Mouse (Mus musculus) hindbrain, embryonic 11.5 days (tissue): Measurements from ENCODE around the gene Nanos1. TPM values are rescaled to one million over a fixed set of nuclear protein-coding genes. Genes with fewer than 3 reads are reported as not detected.

Experiments
- ATAC-seq: fragments of 200-750 bp; cut with Nextera tagmentation; 2 replicates; pipeline ENCODE4 v1.8.0; 2017; ENCODE audit warnings: mild to moderate bottlenecking, moderate TSS enrichment, moderate library complexity; ENCODE audit not compliant: low FRiP score
- DNase-seq: peaks from one replicate; pipeline ENCODE4 v3.0.0-alpha.2; 2015; ENCODE audit warnings: low spot score
- H3K27ac ChIP-seq: fragments of 300-500 bp; sonication (generic); 2 replicates; pipeline ENCODE4 v1.5.1; 2014; ENCODE audit warnings: mild to moderate bottlenecking, low read depth, low read length
- H3K27me3 ChIP-seq: fragments of 300-500 bp; sonication (generic); 2 replicates; pipeline ENCODE4 v1.6.1; 2014; ENCODE audit warnings: mild to moderate bottlenecking, low read length, moderate library complexity, mixed read lengths; ENCODE audit not compliant: control insufficient read depth, insufficient read depth
- H3K36me3 ChIP-seq: fragments of 300-500 bp; sonication (generic); 2 replicates; pipeline ENCODE4 v1.6.1; 2014; ENCODE audit warnings: mild to moderate bottlenecking, low read length, moderate library complexity, mixed read lengths; ENCODE audit not compliant: control insufficient read depth, insufficient read depth
- H3K4me1 ChIP-seq: fragments of 300-500 bp; sonication (generic); replicated peaks from 2 replicates; pipeline ENCODE4 v1.6.1; 2014; ENCODE audit warnings: low read length, mixed read lengths; ENCODE audit not compliant: control insufficient read depth, insufficient read depth
- H3K4me2 ChIP-seq: fragments of 300-500 bp; sonication (generic); replicated peaks from 2 replicates; pipeline ENCODE4 v1.6.1; 2014; ENCODE audit warnings: mild to moderate bottlenecking, low read depth, low read length
- H3K4me3 ChIP-seq: fragments of 300-500 bp; sonication (generic); 2 replicates; pipeline ENCODE4 v1.5.1; 2014; ENCODE audit warnings: low read depth, low read length
- H3K9ac ChIP-seq: fragments of 300-500 bp; sonication (generic); 2 replicates; pipeline ENCODE4 v1.6.1; 2014; ENCODE audit warnings: low read depth, low read length
- H3K9me3 ChIP-seq: fragments of 300-500 bp; sonication (generic); 2 replicates; pipeline ENCODE4 v1.6.1; 2016; ENCODE audit warnings: low read length; ENCODE audit not compliant: control insufficient read depth
- WGBS: fragments of 180-500 bp; shearing (Covaris S2); extraction: QIAGEN DNeasy Blood & Tissue Kit; methylation state at CpG from one replicate; pipeline ENCODE4 v1.1.7; 2014; 5-methylcytosine and 5-hydroxymethylcytosine counted together
- polyA plus RNA-seq: library from polyadenylated mRNA; unstranded; fragments of >200 nt; fragmentation: Nextera tagmentation; extraction: Ambion mirVana; gene quantifications from 2 replicates; pipeline ENCODE4 v1.2.1, GENCODE M21; 2014

The Nanos1 gene
- polyA plus RNA-seq, 1 experiment from 2014 or later, result 3.8 TPM

DNA sequence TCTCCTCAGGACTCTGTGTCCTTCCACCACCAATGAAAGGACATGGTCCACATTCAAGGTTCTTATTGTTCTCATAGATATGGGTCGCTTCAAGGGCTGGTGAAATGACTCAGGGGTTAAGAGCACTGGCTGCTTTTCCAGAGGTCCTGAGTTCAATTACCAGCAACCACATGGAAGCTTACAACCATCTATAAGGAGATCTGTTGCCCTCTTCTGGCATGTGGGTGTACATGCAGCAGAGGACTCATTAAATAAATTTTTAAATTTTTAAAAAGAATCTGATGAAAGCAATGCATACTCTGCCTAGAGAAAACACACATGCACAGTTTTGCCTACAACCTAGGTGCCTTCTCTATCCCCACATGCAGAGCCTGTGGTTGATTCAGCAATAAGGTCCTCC is 15.2 kb upstream of the Nanos1 start:
- Histone ChIP-seq H3K4me1 (no peaks in the 10 kb centered on the region), H3K4me2 (no peak overlapping the region), H3K27ac (no peak overlapping the region), H3K4me3 (no peak overlapping the region), H3K36me3 (no peaks in the 10 kb centered on the region), H3K27me3 (no peaks in the 10 kb centered on the region), H3K9ac (no peak overlapping the region), H3K9me3 (no peaks in the 10 kb centered on the region)
- DNase-seq (no peak), ATAC-seq (no peak)
- WGBS, result 62% methylated on average over 1 of the region's 1 CpGs

DNA sequence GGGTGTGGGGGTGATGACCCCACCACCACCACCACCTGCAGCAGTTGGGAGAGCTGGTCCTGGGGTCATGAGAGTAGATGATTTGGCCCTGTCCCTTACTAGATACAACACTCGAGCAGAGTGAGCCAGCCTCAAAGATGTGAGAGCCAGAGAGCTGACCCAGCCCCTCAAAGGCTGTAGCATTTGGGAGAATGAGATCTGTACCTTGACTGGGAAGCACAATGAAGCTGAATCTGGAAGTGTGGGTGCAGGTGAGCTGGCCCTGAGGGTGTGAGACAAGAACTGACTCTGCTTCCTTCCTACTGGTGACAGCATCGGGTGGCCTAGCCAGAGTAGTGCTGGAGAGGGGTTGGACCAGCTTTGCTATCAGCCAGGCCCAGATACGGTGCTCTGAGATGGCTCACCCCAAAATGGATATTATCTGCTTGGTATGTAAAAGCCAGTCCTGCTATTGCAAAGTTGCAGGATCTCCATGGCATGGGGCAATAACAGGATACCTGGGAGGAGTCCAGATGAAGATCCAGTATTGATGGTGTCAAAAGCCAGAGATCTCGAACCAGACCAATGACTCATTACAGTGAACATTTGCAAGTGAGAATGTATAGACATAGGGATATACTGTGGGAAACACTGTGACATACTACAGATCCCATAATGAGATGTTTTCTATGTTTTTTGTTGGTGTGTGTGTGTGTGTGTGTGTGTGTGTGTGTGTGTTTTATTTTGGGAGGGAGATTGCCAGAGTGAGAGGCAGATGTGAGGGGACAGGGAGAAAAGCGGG is 11.8 kb upstream of the Nanos1 start:
- no peak overlapping the region for H3K9ac ChIP-seq
- H3K27ac ChIP-seq, result no peak overlapping the region
- 85% methylated on average over 5 of the region's 5 CpGs for WGBS
- H3K4me2 ChIP-seq, result no peak overlapping the region
- no peak for DNase-seq
- no peaks in the 10 kb centered on the region for H3K4me1 ChIP-seq
- H3K27me3 ChIP-seq, result no peaks in the 10 kb centered on the region
- H3K9me3 ChIP-seq, result no peaks in the 10 kb centered on the region
- no peak for ATAC-seq
- H3K36me3 ChIP-seq, result no peaks in the 10 kb centered on the region
- no peak overlapping the region for H3K4me3 ChIP-seq

DNA sequence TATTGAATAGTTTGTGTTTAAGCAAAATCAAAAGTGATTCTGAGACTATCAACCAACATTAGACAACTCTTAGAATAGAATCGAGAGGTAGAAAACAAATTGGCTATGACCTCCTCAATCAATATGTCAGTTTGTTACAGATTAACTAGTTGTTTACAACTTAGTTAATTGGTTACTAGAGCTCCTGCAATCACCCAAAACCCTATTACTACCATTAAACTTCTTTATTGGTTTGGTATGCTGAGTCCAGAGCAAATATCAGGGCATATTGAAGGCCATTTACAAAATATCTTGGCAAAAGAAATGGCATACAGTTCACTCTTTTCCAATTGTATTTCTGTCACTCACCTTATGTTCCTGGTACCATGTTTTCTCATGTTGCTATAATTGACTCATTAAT is 8.0 kb upstream of the Nanos1 start:
- 83% methylated on average over 1 of the region's 1 CpGs for WGBS
- Histone ChIP-seq H3K4me2 (no peak overlapping the region), H3K27me3 (no peaks in the 10 kb centered on the region), H3K9ac (no peak overlapping the region), H3K27ac (no peak overlapping the region), H3K36me3 (no peaks in the 10 kb centered on the region), H3K4me3 (no peak overlapping the region), H3K9me3 (no peaks in the 10 kb centered on the region), H3K4me1 (no peaks in the 10 kb centered on the region)
- DNase-seq (no peak), ATAC-seq (no peak)

DNA sequence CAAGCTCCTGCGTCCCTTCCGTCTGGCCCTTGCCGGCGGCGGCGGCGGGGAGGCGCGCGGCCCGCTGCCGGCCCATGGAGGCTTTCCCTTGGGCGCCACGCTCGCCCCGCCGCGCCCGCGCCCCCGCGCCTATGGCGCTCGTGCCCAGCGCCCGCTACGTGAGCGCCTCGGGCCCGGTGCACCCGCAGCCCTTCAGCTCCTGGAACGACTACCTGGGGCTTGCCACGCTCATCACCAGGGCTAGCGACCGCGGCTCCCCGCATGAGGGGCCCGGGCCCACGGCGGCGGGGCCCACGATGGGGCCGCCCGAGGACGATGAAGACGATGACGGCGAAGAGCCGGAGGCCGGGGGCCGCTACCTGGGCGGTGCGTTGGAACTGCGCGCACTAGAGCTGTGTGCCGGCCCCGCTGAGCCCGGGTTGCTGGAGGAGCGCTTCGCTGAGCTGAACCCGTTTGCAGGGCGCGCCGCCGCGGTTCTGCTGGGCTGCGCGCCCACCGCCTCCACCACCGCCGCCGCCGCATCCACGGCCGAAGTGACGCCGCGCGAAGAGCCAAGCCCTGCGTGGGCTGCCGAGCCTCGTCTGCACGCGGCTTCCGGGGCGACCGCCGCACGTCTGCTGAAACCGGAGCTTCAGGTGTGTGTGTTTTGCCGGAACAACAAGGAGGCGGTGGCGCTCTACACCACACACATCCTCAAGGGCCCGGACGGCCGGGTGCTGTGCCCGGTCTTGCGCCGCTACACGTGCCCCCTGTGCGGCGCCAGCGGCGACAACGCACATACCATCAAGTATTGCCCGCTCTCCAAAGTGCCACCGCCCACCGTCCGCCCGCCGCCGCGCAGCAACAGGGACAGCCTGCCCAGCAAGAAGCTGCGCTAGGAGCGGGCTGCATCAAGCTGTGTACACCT is 658 bp downstream of the Nanos1 start:
- under 1% methylated on average over 92 of the region's 115 CpGs for WGBS
- Histone ChIP-seq H3K27me3 (peaks cover 4% of the 10 kb centered on the region; the same call in 1 of the 2 replicates), H3K9ac (peak overlapping the region; percentile 65), H3K4me3 (peak overlapping the region; percentile 74), H3K9me3 (no peaks in the 10 kb centered on the region), H3K4me1 (no peaks in the 10 kb centered on the region), H3K27ac (peak overlapping the region; percentile 56; the same call in 1 of the 2 replicates), H3K4me2 (peak overlapping the region; percentile 100), H3K36me3 (no peaks in the 10 kb centered on the region)
- DNase-seq (peak; percentile 67), ATAC-seq (peak; percentile 62)

DNA sequence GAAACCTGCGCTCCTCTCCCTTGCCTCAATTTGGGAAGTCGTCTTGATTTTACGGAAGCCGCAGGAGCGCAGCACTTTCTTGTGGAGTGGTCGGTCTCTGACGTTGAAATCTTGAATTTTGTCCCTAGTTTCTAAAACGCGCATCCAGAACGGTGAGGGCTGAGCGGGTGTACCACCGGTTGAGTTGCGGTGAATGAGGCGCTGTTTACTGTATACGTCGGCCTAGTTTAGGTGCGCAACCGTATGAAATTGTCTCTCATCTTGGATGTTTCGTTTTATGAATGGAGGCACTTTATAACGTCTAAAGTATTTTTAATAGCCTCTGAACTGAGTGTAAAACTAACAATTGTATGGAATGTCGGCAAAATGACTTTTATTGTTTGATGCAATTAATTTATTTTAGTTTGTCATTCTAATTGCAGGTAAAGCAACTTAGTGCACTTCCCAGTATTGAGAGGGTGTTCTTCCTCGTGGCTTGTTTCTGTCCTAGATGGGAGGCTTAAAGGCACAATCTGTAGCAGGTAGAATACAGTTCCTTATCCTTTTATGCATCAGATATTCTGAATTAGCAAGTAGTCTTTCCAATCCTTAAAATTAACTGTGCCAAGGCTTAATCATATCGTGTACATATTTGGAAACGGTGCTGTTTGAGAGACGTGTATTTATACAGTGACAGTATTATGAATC is 1.5 kb downstream of the Nanos1 start:
- peak overlapping the region; percentile 65 for H3K9ac ChIP-seq
- no peak overlapping the region for H3K27ac ChIP-seq
- ATAC-seq (no peak), DNase-seq (no peak)
- peaks cover 4% of the 10 kb centered on the region; the same call in 1 of the 2 replicates for H3K27me3 ChIP-seq
- H3K36me3 ChIP-seq, result no peaks in the 10 kb centered on the region
- H3K4me2 ChIP-seq, result peak overlapping the region; percentile 100
- peak overlapping the region; percentile 74 for H3K4me3 ChIP-seq
- WGBS, result 7% methylated on average over 25 of the region's 25 CpGs
- no peaks in the 10 kb centered on the region for H3K9me3 ChIP-seq
- H3K4me1 ChIP-seq, result no peaks in the 10 kb centered on the region

DNA sequence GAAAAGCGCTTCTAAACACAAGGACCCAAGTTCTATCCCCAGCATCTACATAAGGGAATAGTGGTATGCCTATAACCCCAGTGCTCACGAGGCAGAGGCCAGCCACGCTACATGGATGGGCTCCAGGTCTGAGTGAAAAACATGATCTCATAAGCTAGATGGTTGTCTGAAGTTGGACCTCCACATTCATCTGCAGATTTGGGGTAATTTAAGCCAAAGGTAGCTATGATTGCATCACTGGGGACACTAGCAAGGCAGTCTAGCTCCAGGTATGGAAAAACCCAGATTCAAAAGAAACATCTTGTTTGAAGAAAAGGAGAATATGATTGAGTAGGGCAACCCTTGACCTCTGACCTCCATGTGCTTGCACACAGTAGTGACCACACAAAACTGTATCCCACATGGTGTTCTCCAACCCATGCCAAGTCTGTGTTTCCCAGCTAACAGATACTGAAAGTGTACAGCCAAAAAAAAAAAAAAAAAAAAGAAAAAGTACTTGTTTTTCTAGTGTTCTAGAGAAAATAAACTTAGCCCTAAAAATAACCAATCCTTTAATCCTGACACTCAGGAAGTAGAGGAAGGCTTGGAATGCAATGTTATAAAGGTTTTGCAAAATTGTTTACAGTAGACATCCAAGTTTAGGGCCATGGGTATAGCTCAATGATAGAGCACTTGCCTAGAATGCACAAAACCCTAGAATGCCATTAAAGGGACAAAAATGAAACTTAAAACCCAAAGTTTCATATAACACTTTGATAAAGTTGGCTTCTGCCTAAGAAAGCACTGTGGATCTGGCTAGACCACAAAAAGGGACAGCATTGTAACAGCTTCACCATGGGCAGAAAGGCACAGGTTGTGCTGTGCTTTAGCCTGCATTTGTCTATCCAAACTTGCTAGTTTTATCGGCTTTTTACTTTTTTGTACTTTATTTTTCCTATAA is 3.4 kb downstream of the Nanos1 start:
- peaks cover 4% of the 10 kb centered on the region; the same call in 1 of the 2 replicates for H3K27me3 ChIP-seq
- H3K4me2 ChIP-seq, result no peak overlapping the region
- H3K36me3 ChIP-seq, result no peaks in the 10 kb centered on the region
- 76% methylated on average over 4 of the region's 4 CpGs for whole genome bisulfite sequencing
- ATAC-seq (no peak), DNase-seq (no peak)
- no peaks in the 10 kb centered on the region for H3K9me3 ChIP-seq
- H3K4me1 ChIP-seq, result no peaks in the 10 kb centered on the region
- no peak overlapping the region for H3K4me3 ChIP-seq
- H3K9ac ChIP-seq, result no peak overlapping the region
- H3K27ac ChIP-seq, result no peak overlapping the region

DNA sequence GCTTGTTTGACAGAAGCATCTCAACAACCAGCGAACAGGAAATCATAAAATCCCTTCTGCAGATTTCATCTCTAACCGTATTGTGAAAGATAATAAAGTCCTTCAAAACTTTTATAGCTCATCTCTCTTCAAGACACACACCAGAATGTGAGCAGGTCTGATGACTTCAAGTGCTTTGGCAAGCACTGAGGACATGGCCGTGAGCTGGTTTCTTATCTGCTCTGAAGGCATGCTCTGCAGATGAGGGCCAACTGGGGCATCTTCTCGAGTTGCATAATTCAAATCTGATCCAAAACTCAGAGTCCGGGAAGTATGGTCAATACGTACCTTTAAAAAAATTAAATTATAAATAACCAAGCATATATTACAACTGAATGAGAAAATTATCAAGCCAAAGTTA is 17.6 kb downstream of the Nanos1 start:
- H3K4me1 ChIP-seq, result no peaks in the 10 kb centered on the region
- H3K4me3 ChIP-seq, result no peak overlapping the region
- no peaks in the 10 kb centered on the region for H3K27me3 ChIP-seq
- ATAC-seq, result no peak
- 95% methylated on average over 6 of the region's 6 CpGs for WGBS
- no peaks in the 10 kb centered on the region for H3K9me3 ChIP-seq
- H3K27ac ChIP-seq, result no peak overlapping the region
- H3K36me3 ChIP-seq, result peaks cover 8% of the 10 kb centered on the region; the same call in 1 of the 2 replicates
- H3K9ac ChIP-seq, result no peak overlapping the region
- no peak for DNase-seq
- no peak overlapping the region for H3K4me2 ChIP-seq

DNA sequence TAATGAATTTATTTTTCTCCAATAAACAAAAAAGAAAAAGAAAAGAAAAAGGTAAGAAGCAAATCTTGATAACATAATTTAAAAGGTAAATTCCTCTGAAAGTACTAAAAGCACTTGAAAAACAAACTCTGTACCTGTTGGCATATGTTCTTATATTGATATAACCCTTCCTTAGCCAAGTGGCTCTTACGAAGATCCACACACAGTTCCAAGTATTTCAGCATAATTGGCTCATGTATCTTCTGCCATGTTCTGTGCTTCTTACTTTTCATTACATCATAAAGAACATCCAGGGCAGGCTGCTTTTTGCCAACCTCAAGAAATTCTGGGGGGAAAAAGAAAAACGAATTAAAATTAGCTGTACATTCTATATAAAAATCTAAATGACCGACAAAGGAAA is 26.2 kb downstream of the Nanos1 start:
- H3K27me3 ChIP-seq, result no peaks in the 10 kb centered on the region
- H3K4me3 ChIP-seq, result no peak overlapping the region
- DNase-seq (no peak), ATAC-seq (no peak)
- no peak overlapping the region for H3K27ac ChIP-seq
- H3K9ac ChIP-seq, result no peak overlapping the region
- 92% methylated on average over 3 of the region's 3 CpGs for WGBS
- H3K9me3 ChIP-seq, result no peaks in the 10 kb centered on the region
- 0 out of 2 replicates have a peak, but pooled peaks cover 9% of the 10 kb centered on the region for H3K36me3 ChIP-seq
- no peak overlapping the region for H3K4me2 ChIP-seq
- no peaks in the 10 kb centered on the region; the same call in 1 of the 2 replicates for H3K4me1 ChIP-seq
